Mouse (Mus musculus) hindbrain, embryonic 10.5 days (tissue): ENCODE results near the gene Acap2. TPM values are rescaled to one million over a fixed set of nuclear protein-coding genes. Genes with fewer than 3 reads are reported as not detected.
A peak's percentile ranks its signal among the peaks of the same experiment; 100 is the strongest.

ENCODE experiments used
- DNase-seq: peaks from one replicate; pipeline ENCODE4 v3.0.0-alpha.2; 2017; ENCODE audit warnings: low spot score
- H3K27ac ChIP-seq: fragments of 300-500 bp; sonication (generic); 2 replicates; pipeline ENCODE4 v1.5.1; 2016; ENCODE audit warnings: mild to moderate bottlenecking, moderate library complexity
- H3K27me3 ChIP-seq: fragments of 300-500 bp; sonication (generic); 2 replicates; pipeline ENCODE4 v1.6.1; 2016; ENCODE audit warnings: mild to moderate bottlenecking; ENCODE audit not compliant: poor library complexity, insufficient read depth, severe bottlenecking
- H3K36me3 ChIP-seq: fragments of 300-500 bp; sonication (generic); 2 replicates; pipeline ENCODE4 v1.6.1; 2016; ENCODE audit warnings: mild to moderate bottlenecking, moderate library complexity
- H3K4me1 ChIP-seq: fragments of 300-500 bp; sonication (generic); replicated peaks from 2 replicates; pipeline ENCODE4 v1.6.1; 2016; ENCODE audit warnings: mild to moderate bottlenecking
- H3K4me3 ChIP-seq: fragments of 300-500 bp; sonication (generic); 2 replicates; pipeline ENCODE4 v1.5.1; 2016; ENCODE audit warnings: mild to moderate bottlenecking, moderate library complexity
- H3K9me3 ChIP-seq: fragments of 300-500 bp; sonication (generic); 2 replicates; pipeline ENCODE4 v1.6.1; 2016; ENCODE audit warnings: mild to moderate bottlenecking, moderate library complexity
- WGBS: fragments of 180-500 bp; shearing (Covaris S2); methylation state at CpG from one replicate; pipeline ENCODE4 v1.1.7; 2016; 5-methylcytosine and 5-hydroxymethylcytosine counted together
- polyA plus RNA-seq: library from polyadenylated mRNA; unstranded; fragments of >200 nt; fragmentation: Nextera tagmentation; extraction: Ambion mirVana; gene quantifications from 2 replicates; pipeline ENCODE4 v1.2.1, GENCODE M21; 2016

Gene Acap2
- polyA plus RNA-seq, 1 experiment from 2014 or later = 16.8 TPM

DNA sequence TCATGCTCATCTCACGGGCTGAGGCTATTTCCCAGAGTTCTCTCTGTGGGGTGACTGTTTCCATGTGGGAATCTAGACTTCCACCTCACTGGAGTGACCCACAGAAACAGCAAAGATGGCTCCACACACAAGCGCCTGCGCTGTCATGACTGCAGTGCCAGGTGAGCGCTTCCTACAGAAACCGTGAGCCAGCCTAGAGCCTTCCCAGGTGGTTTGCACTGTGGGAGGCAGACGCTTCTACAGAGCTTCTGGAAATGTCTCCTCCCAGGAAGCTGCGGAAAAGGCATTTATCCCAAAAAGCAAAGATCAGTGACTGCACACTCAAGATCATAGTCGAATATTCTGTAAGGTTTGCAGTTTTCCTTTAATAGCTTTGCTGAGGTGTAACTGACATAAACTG, 20.2 kb downstream of the Acap2 start:
- Histone ChIP-seq H3K4me3 (no peak overlapping the region), H3K9me3 (no peaks in the 10 kb centered on the region), H3K27ac (no peak overlapping the region), H3K36me3 (no peaks in the 10 kb centered on the region), H3K27me3 (no peaks in the 10 kb centered on the region), H3K4me1 (peaks cover 23% of the 10 kb centered on the region)
- DNase-seq = no peak
- WGBS = 83% methylated on average over 8 of the region's 8 CpGs

DNA sequence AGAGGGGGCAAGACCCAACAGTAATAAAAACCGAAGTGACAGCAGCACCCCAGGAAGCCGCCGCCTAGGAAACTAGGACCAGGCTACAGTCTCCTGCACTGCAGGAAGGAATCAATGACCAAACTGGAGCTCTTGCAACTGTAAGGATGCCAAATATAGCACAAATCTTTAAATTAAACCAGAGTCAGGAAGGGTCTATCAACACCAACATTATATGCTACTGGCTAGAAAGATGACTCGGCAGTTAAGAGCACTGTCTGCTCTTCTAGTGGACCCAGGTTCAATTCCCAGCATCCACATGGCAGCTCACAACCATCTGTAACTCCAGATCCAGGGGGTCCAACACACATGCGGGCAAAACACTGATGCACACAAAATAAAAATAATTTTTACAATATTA, 21.7 kb downstream of the Acap2 start:
- DNase-seq = no peak
- Histone ChIP-seq H3K27ac (no peak overlapping the region), H3K27me3 (no peaks in the 10 kb centered on the region), H3K36me3 (no peaks in the 10 kb centered on the region), H3K4me1 (peaks cover 13% of the 10 kb centered on the region), H3K4me3 (no peak overlapping the region), H3K9me3 (no peaks in the 10 kb centered on the region)
- WGBS = 65% methylated on average over 5 of the region's 5 CpGs

DNA sequence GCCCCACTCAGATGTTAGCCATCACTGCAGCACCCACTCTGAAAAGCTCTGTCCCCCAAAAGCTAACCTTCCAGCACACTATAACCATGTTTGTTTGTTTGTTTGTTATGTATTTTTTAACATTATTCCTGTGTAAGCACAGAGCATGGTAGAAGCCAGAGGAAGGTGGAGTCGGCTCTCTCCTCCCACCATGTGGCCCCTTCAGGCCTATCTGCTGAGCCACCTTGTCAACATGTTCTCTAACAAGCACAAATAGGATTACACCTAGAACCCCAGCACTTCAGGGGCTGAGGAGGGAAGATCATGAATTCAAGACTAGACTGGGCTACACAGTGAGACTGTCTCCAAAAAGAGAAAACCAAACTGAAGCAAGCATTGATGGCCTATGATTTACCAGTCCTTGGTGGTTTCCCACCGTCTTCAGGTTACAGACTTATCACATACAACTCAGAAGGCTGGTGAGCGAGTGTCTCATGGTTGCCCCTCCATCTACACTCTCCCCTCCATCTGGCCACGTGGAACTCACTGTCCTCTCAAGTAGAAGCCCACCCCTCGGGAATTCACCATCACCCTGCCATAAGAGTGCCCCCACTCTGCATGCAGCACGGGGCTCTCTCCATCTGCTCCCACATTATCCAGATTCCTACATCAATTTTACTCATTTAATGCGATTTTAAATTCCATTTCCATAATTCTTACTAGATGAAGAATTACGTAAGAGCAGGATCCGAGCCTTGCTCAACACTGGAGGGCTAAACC, 26.0 kb downstream of the Acap2 start:
- Histone ChIP-seq H3K36me3 (no peaks in the 10 kb centered on the region), H3K27me3 (no peaks in the 10 kb centered on the region), H3K4me1 (peaks cover 7% of the 10 kb centered on the region; the same call in 1 of the 2 replicates), H3K27ac (no peak overlapping the region), H3K9me3 (no peaks in the 10 kb centered on the region), H3K4me3 (no peak overlapping the region)
- 85% methylated on average over 9 of the region's 9 CpGs for WGBS
- no peak for DNase-seq

DNA sequence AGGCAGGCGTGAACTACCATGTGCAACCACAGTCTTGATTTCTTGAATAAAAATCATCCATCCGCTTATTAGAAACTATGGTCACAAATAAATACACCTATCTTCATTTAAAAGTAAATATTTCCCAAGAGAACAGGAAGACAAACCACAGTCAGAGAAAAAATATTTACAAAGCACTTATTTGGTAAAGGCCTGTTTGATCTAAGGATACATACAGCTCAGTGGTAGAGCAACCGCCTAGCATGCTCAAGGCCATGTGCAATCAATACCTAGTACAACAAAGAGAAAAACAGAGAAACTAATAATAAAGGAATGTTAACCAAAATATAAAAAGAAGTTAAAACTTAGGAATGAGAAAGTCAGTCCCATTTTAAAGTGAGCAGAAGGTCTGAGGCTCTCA, 28.8 kb downstream of the Acap2 start:
- H3K4me3 ChIP-seq = no peak overlapping the region
- no peak for DNase-seq
- no peaks in the 10 kb centered on the region for H3K27me3 ChIP-seq
- no peaks in the 10 kb centered on the region for H3K9me3 ChIP-seq
- WGBS = 94% methylated on average over 3 of the region's 3 CpGs
- H3K36me3 ChIP-seq = no peaks in the 10 kb centered on the region
- no peak overlapping the region for H3K27ac ChIP-seq
- H3K4me1 ChIP-seq = peaks cover 20% of the 10 kb centered on the region

DNA sequence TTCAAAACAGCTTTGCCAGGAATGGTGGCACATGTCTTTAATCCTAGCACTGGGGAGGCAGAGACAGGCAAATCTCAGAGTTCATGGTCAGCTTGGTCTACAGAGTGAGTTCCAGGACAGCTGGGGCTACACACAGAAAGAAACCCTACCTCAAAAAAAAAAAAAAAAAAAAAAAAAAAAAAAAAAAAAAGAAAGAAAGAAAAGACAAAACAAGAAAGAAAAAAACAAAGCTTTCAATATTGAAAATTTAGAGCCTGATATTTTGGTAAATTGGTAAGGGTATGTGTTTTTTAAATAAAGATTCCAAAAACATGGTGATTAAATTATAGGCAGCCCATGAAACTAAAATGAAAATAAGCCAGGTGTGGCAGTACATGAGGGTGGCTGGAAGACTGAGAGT, 29.6 kb downstream of the Acap2 start:
- no peaks in the 10 kb centered on the region for H3K9me3 ChIP-seq
- no peaks in the 10 kb centered on the region for H3K36me3 ChIP-seq
- DNase-seq = no peak
- no peaks in the 10 kb centered on the region for H3K27me3 ChIP-seq
- H3K27ac ChIP-seq = no peak overlapping the region
- no peak overlapping the region for H3K4me3 ChIP-seq
- peaks cover 28% of the 10 kb centered on the region for H3K4me1 ChIP-seq

DNA sequence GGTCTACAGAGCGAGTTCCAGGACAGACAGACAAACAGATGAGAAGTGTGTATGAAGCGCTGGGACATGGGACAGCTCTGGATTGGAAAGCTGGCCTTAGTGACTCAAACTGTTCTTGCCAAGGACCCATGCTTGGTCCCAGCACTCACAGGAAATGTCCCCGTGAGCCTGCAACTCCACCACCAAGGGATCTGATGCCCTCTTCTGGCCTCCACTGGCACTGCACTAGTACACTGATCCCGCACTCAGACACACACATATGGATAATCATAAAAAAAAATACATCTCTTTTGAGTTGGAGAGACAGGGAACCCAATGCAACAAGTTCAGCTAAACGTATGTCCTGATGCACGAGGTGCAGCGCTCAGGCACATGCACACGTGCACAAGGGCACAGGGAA, 30.7 kb downstream of the Acap2 start:
- no peaks in the 10 kb centered on the region for H3K36me3 ChIP-seq
- H3K27me3 ChIP-seq = no peaks in the 10 kb centered on the region
- no peak overlapping the region for H3K4me3 ChIP-seq
- WGBS = 94% methylated on average over 8 of the region's 8 CpGs
- no peak for DNase-seq
- no peak overlapping the region for H3K27ac ChIP-seq
- H3K9me3 ChIP-seq = no peaks in the 10 kb centered on the region
- H3K4me1 ChIP-seq = peaks cover 39% of the 10 kb centered on the region

DNA sequence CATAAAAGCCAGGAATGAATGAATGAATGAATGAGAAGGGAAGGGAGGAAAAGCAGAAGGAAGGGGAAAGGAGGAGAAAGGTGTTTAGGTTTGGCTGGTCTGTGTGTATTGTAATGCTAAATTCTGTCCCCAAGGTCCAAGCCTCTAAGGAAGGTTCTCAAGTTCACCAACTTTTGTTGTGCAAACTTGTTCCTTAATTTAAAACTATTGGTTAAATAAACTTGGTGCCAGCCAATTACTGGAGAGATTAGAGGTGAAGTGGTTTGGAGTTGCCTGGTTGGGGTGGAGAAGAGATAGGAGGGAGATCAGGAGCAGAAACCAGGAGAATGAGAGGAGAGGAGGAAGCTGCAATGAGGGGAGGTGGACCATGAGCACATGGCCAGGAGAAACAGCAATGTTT, 31.4 kb downstream of the Acap2 start:
- Histone ChIP-seq H3K4me3 (no peak overlapping the region), H3K27ac (no peak overlapping the region), H3K9me3 (no peaks in the 10 kb centered on the region), H3K36me3 (no peaks in the 10 kb centered on the region), H3K4me1 (peaks cover 44% of the 10 kb centered on the region), H3K27me3 (no peaks in the 10 kb centered on the region)
- DNase-seq = no peak

DNA sequence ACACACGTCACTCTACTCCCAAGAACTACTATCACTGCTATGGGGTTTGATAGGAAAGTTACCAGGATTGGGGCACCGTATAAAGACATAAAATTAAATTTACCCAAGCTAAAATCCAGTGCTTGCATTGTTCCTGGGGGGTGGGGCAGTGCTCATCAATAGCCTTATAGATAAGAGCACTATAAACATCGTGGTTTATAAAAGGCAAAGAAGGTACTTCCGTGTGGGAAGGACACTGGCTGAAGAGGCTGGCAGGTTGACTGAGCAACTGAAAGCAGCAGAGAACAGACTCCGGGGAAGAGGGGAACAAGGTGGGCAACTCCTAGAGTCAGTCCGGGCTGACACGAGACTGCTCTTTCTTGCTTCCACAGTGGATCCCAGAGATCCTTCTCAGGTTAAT, 33.1 kb downstream of the Acap2 start:
- H3K36me3 ChIP-seq = peaks cover 2% of the 10 kb centered on the region
- H3K9me3 ChIP-seq = peaks cover 2% of the 10 kb centered on the region
- 68% methylated on average over 7 of the region's 7 CpGs for WGBS
- DNase-seq = no peak
- no peak overlapping the region for H3K4me3 ChIP-seq
- H3K27ac ChIP-seq = no peak overlapping the region
- peaks cover 1% of the 10 kb centered on the region; the same call in 1 of the 2 replicates for H3K27me3 ChIP-seq
- H3K4me1 ChIP-seq = peaks cover 44% of the 10 kb centered on the region

DNA sequence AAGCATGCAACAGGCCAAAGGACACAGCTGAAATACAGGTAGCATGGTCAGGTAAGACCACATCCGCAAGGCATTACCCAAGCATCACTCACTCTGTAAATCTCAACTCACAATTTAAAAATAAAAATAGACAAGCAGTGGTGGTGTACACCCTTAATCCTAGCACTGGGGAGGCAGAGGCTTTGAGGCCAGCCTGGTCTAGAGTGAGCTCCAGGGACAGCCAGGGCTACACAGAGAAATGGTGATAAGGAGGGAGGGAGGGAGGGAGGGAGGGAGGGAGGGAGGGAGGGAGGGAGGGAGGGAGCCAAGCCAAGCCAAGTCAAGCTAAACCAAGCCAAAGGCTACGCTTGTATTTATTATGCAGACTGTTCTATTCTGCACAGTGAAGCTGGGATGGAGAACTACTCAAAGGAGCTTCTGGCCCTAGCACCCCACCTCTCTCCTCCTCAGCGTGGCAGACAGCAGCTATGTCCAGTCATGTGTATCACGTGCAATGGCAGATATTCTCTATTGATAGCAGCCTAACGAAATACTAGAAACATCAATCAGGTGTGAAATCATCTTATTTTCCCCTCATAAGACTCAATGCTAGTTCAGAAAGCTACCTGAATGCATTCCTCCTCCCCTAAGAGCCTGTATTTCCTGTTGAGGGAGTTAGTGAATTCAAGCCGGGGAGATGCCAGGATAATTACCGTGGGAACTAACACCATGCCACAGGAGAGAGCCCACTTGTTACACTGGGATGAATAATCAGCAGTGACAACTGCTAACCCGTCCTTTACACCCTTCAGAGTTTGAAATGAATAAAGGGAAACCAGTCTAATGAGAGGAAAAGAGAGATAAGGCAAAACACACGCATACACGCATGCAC, 33.8 kb downstream of the Acap2 start:
- DNase-seq = no peak
- WGBS = 55% methylated on average over 10 of the region's 10 CpGs
- H3K36me3 ChIP-seq = peaks cover 5% of the 10 kb centered on the region

DNA sequence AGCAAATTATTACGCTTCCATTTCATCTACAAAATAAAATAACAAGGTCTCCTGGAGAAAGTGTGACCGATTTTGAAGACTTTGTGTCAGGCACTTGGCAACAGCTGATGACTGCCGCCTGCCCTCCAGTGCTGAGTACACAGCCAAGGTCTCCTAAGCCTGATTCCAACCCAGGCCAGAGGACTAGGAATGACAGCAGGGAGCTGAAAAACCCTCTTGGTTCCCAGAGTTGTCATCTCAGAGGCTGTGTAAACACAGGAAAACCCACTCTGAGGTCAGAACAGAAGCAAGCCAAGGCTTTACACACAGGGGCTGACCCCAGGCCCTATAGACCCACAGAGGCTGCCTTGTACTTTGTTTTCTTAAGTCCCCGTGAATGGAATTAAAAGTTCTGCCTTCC, 35.1 kb downstream of the Acap2 start:
- 52% methylated on average over 4 of the region's 4 CpGs for WGBS
- Histone ChIP-seq H3K9me3 (peaks cover 5% of the 10 kb centered on the region), H3K27me3 (peaks cover 19% of the 10 kb centered on the region), H3K4me1 (peaks cover 44% of the 10 kb centered on the region), H3K36me3 (peaks cover 5% of the 10 kb centered on the region), H3K27ac (no peak overlapping the region), H3K4me3 (no peak overlapping the region)
- DNase-seq = peak; percentile 7

More for the DNA sequence above, 33.8 kb downstream of the Acap2 start:
- H3K4me3 ChIP-seq = no peak overlapping the region
- peaks cover 5% of the 10 kb centered on the region for H3K9me3 ChIP-seq
- peaks cover 44% of the 10 kb centered on the region for H3K4me1 ChIP-seq
- H3K27me3 ChIP-seq = peaks cover 6% of the 10 kb centered on the region; the same call in 1 of the 2 replicates
- H3K27ac ChIP-seq = no peak overlapping the region

DNA sequence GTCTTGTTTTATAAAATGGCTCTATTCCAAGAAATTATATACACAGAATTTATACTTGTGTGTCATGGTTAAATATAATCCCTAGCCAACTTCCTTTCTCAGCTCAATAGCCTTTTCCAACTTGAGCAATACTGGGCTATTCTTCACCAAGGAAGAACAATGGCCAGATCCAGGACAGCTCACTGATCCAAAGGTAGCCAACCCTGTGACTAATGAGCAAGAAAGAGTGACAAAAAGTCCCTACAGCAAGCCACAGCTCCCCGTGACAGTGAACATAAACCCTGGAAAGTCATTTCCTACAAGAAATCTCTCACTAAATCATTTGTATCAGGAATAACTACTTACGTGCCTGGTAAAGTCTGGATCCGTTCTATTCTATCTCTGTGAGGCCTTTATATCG, 35.6 kb downstream of the Acap2 start:
- H3K36me3 ChIP-seq = peaks cover 5% of the 10 kb centered on the region
- WGBS = 74% methylated on average over 4 of the region's 4 CpGs
- no peak overlapping the region for H3K4me3 ChIP-seq
- H3K9me3 ChIP-seq = peaks cover 5% of the 10 kb centered on the region
- no peak for DNase-seq
- H3K27ac ChIP-seq = no peak overlapping the region
- H3K27me3 ChIP-seq = peaks cover 23% of the 10 kb centered on the region
- H3K4me1 ChIP-seq = peaks cover 44% of the 10 kb centered on the region

DNA sequence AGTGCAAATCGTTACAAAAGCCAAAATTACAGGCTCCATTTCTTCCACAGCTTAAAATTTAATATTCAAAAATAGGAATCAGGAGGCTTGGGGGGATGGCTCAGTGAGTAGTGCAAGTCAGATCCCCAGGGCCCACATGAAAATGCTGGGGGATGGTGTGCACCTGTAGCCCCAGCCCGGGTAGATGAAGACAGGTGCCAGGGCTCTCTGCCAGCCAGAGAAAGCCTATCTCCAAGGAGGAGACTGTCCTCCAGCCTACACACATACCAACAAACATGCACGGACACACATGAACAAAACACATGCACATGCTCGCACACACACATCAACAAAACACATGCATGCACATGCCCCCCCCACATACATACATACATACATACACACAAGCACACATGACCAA, 36.9 kb downstream of the Acap2 start:
- WGBS = 96% methylated on average over 4 of the region's 4 CpGs
- Histone ChIP-seq H3K4me1 (peaks cover 52% of the 10 kb centered on the region), H3K4me3 (no peak overlapping the region), H3K9me3 (peaks cover 5% of the 10 kb centered on the region), H3K27me3 (peaks cover 29% of the 10 kb centered on the region), H3K27ac (no peak overlapping the region), H3K36me3 (peaks cover 5% of the 10 kb centered on the region)
- no peak for DNase-seq

DNA sequence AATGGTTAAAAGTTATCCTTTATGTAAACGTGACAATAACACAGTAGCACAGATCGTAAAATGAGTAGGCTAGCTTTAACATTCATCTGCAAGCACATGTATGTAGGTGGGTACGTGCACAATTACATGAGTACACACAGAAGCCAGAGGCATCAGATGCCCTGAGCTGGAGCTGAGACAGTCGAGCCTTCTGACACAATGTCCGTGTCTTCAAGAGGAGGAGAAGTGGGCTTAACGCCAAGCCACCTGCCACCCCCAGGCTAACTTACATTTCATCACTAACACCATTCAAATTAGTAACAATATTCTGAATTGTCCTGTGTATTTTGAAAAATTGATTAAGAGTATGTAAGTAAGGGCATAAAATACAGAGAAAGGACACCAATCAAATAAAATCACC, 40.6 kb downstream of the Acap2 start:
- peaks cover 36% of the 10 kb centered on the region for H3K36me3 ChIP-seq
- H3K27ac ChIP-seq = no peak overlapping the region
- peaks cover 43% of the 10 kb centered on the region for H3K27me3 ChIP-seq
- DNase-seq = no peak
- 76% methylated on average over 6 of the region's 6 CpGs for WGBS
- peaks cover 21% of the 10 kb centered on the region for H3K4me1 ChIP-seq
- peaks cover 28% of the 10 kb centered on the region for H3K9me3 ChIP-seq
- no peak overlapping the region for H3K4me3 ChIP-seq
